Mouse (Mus musculus): ENCODE results near the gene Egfl8. TPM values are rescaled to one million over a fixed set of nuclear protein-coding genes. Genes with fewer than 3 reads are reported as not detected.
A peak's percentile ranks its signal among the peaks of the same experiment; 100 is the strongest.

Gene Egfl8
- polyA plus RNA-seq, 1 experiment from 2014 or later, result 6.0 TPM

DNA sequence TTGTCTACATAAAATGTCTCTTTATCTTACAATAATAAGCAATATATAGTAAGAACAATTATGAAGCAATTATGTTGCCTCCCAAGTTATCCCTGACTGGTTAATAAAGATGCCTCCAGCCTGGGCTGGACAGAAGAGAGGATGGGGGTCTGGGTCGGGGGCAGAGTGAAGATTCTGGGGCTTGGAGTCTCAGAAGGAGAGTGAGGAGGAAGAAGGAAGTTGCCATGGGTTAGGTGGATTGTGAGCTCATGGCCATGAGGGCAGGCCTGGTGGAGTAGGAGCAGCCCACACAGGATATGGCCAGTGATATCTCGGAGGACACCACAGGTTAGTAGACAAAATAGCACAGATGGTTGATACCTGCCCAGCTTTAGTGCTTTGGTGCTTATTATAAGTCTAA, 42.4 kb upstream of the Egfl8 start:
- no peak overlapping the region for H3K9ac ChIP-seq (replicated peaks; ENCODE audit: low read length)
- WGBS, result 77% methylated on average over 2 of the region's 2 CpGs
- no peak overlapping the region for H3K4me2 ChIP-seq (replicated peaks; ENCODE audit: low read depth, low read length)
- H3K27ac ChIP-seq (ENCODE audit: low read length), result no peak overlapping the region
- no peak overlapping the region for H3K4me3 ChIP-seq (ENCODE audit: low read length)
- peaks cover 22% of the 10 kb centered on the region for H3K27me3 ChIP-seq (ENCODE audit: insufficient read depth, low read length)
- ATAC-seq (ENCODE audit: low FRiP score, low TSS enrichment), result no peak
- H3K36me3 ChIP-seq (ENCODE audit: insufficient read depth, low read length), result peaks cover 9% of the 10 kb centered on the region
- peaks cover 27% of the 10 kb centered on the region for H3K4me1 ChIP-seq (ENCODE audit: insufficient read depth, low read length)
- H3K9me3 ChIP-seq (ENCODE audit: low read length), result no peaks in the 10 kb centered on the region

DNA sequence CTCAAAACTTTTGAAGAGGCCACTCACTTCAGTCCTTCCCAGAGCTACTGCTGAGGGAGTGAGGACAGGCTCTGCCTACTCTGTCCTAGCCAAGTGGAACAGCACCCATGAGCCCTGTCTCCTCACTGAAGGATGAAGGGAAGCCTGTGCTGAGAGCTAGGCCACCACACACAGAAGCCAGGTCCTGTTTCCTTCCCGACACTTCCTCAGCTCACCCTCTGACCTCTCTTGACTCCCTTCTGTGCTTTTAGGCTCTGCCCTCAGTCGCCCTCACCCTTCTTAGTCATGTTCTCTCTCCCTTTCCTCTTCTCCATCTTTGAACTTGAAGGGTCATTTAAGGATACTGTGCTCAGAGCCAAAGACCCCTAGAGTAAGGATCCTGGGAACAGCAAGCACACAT, 41.5 kb upstream of the Egfl8 start:
- no peak for ATAC-seq (ENCODE audit: low FRiP score, low TSS enrichment)
- Histone ChIP-seq H3K27me3 (ENCODE audit: insufficient read depth, low read length) (peaks cover 22% of the 10 kb centered on the region), H3K4me1 (ENCODE audit: insufficient read depth, low read length) (peaks cover 27% of the 10 kb centered on the region), H3K4me3 (ENCODE audit: low read length) (no peak overlapping the region), H3K9me3 (ENCODE audit: low read length) (no peaks in the 10 kb centered on the region), H3K9ac (replicated peaks; ENCODE audit: low read length) (no peak overlapping the region), H3K27ac (ENCODE audit: low read length) (no peak overlapping the region), H3K36me3 (ENCODE audit: insufficient read depth, low read length) (peaks cover 16% of the 10 kb centered on the region), H3K4me2 (replicated peaks; ENCODE audit: low read depth, low read length) (no peak overlapping the region)
- WGBS, result 27% methylated on average over 2 of the region's 2 CpGs

DNA sequence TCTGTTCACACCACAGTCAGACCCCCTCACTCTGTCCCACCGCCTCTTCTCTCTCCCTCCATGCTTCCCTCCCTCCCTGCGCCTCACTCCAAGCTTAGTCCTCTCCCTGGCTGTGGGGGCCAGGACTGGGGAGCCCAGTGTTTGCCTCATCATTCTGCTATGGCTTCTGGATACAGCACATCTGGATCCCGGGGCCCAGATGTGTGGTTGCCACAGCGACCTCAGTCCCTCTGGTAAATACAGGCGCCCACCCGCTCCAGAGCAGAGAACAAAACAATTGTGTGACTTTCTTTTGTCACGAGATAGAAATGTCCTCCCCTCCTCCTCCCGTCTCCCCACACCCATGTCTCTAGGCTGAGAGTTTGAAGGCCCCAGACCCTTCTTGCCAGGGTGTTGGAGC, 40.9 kb upstream of the Egfl8 start:
- Histone ChIP-seq H3K4me3 (ENCODE audit: low read length) (no peak overlapping the region), H3K36me3 (ENCODE audit: insufficient read depth, low read length) (peaks cover 22% of the 10 kb centered on the region), H3K4me2 (replicated peaks; ENCODE audit: low read depth, low read length) (no peak overlapping the region), H3K9me3 (ENCODE audit: low read length) (no peaks in the 10 kb centered on the region), H3K27me3 (ENCODE audit: insufficient read depth, low read length) (peaks cover 21% of the 10 kb centered on the region), H3K27ac (ENCODE audit: low read length) (no peak overlapping the region), H3K4me1 (ENCODE audit: insufficient read depth, low read length) (peaks cover 26% of the 10 kb centered on the region), H3K9ac (replicated peaks; ENCODE audit: low read length) (no peak overlapping the region)
- ATAC-seq (ENCODE audit: low FRiP score, low TSS enrichment), result no peak
- WGBS, result 65% methylated on average over 8 of the region's 8 CpGs

DNA sequence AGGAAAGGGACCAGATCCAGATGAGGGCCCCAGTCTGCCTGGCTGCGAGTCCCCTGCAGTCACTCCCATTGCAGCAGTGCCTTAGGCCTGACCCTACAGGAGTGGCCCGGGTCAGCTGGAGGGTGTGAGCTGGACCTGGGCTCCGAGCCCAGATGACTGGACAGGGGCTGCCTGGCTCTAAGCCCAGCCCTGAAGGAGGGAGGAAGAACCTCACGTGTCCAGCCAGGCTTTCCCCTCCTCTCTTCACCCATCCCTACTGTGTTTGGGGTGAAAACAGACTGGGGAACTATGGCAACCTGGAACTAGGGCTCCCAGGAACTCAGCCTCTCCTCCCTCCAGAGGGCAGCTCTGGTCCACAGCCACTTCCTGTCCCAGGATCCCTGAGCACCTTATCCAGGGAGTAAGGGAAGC, 39.8 kb upstream of the Egfl8 start:
- H3K9ac ChIP-seq (replicated peaks; ENCODE audit: low read length), result no peak overlapping the region
- peaks cover 33% of the 10 kb centered on the region for H3K36me3 ChIP-seq (ENCODE audit: insufficient read depth, low read length)
- 44% methylated on average over 4 of the region's 4 CpGs for WGBS
- no peak overlapping the region for H3K4me3 ChIP-seq (ENCODE audit: low read length)
- H3K4me2 ChIP-seq (replicated peaks; ENCODE audit: low read depth, low read length), result no peak overlapping the region
- ATAC-seq (ENCODE audit: low FRiP score, low TSS enrichment), result peak; percentile 84
- H3K27me3 ChIP-seq (ENCODE audit: insufficient read depth, low read length), result peaks cover 16% of the 10 kb centered on the region
- H3K4me1 ChIP-seq (ENCODE audit: insufficient read depth, low read length), result peaks cover 16% of the 10 kb centered on the region; the same call in 1 of the 2 replicates
- no peaks in the 10 kb centered on the region for H3K9me3 ChIP-seq (ENCODE audit: low read length)
- H3K27ac ChIP-seq (ENCODE audit: low read length), result peak overlapping the region; percentile 68; the same call in 1 of the 2 replicates

DNA sequence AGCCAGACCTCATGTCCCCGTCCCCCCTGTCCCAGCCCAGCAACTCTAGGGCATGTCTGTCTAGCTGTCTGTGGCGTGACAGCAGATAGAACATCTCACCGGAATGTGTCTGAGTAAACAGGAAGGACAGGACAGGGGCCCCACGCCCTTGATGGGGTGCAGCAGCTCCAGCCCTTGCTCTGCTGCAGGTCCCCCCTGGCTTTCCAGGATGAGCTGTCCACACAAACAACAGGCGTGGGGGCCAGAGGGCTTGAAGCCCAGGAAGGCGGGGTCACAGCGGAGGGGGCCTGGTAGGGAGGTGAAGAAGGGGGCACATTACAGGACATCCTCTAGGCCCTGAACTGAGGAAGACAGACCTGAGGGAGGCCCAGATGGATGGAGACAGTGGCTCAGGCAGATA, 39.4 kb upstream of the Egfl8 start:
- Histone ChIP-seq H3K9me3 (ENCODE audit: low read length) (no peaks in the 10 kb centered on the region), H3K27me3 (ENCODE audit: insufficient read depth, low read length) (peaks cover 13% of the 10 kb centered on the region), H3K36me3 (ENCODE audit: insufficient read depth, low read length) (peaks cover 36% of the 10 kb centered on the region), H3K9ac (replicated peaks; ENCODE audit: low read length) (no peak overlapping the region), H3K27ac (ENCODE audit: low read length) (peak overlapping the region; percentile 68; the same call in 1 of the 2 replicates), H3K4me2 (replicated peaks; ENCODE audit: low read depth, low read length) (no peak overlapping the region), H3K4me3 (ENCODE audit: low read length) (no peak overlapping the region), H3K4me1 (ENCODE audit: insufficient read depth, low read length) (peaks cover 12% of the 10 kb centered on the region; the same call in 1 of the 2 replicates)
- ATAC-seq (ENCODE audit: low FRiP score, low TSS enrichment), result peak; percentile 13
- WGBS, result 64% methylated on average over 7 of the region's 7 CpGs

DNA sequence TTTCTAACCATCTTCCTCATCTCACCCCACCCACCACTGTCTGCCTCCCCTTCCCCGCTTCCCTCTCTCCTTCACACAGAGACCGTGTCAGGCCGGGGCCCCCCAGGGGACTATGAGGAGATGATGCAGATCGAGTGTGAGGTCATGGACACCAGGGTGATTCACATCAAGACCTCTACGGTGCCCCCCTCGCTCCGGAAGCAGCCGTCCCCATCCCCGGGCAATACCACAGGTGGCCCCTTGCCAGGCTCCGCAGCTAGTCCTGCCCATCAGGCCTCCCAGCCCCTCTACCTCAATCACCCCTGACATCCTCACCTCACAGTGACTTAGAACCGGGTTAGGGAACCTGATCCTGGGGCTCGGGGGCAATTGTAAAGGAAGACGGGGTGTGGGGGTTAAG, 38.6 kb upstream of the Egfl8 start:
- no peaks in the 10 kb centered on the region for H3K9me3 ChIP-seq (ENCODE audit: low read length)
- peaks cover 6% of the 10 kb centered on the region; the same call in 1 of the 2 replicates for H3K27me3 ChIP-seq (ENCODE audit: insufficient read depth, low read length)
- peaks cover 12% of the 10 kb centered on the region; the same call in 1 of the 2 replicates for H3K4me1 ChIP-seq (ENCODE audit: insufficient read depth, low read length)
- H3K4me3 ChIP-seq (ENCODE audit: low read length), result no peak overlapping the region
- no peak overlapping the region for H3K4me2 ChIP-seq (replicated peaks; ENCODE audit: low read depth, low read length)
- 87% methylated on average over 13 of the region's 13 CpGs for WGBS
- peaks cover 40% of the 10 kb centered on the region for H3K36me3 ChIP-seq (ENCODE audit: insufficient read depth, low read length)
- H3K9ac ChIP-seq (replicated peaks; ENCODE audit: low read length), result no peak overlapping the region
- ATAC-seq (ENCODE audit: low FRiP score, low TSS enrichment), result no peak
- H3K27ac ChIP-seq (ENCODE audit: low read length), result no peak overlapping the region

DNA sequence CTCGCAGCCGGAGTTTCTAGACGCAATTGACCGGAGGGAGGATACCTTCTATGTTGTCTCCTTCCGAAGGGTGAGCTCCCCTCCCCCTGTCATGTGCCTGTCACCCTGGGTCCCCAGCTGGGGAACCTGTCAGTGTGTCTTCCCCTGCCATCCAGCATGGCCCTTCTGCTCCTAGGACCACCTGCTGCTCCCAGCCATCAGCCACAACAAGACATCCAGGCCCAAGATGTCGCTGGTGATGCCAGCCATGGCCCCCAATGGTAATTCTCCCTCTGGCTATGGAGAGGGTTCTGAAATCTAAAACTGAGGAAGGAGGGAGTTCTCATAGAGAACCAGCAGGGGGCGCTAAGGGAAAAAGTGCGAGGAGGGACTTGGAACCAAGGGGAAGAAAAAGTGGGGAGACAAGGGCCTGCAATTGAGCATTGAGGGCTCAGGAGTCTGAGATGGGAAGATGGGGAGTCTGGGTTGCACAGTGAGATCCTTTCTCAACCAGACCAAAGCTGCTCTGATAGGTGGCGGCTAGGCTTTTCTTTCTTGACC, 38.0 kb upstream of the Egfl8 start:
- peaks cover 12% of the 10 kb centered on the region; the same call in 1 of the 2 replicates for H3K4me1 ChIP-seq (ENCODE audit: insufficient read depth, low read length)
- no peak overlapping the region for H3K9ac ChIP-seq (replicated peaks; ENCODE audit: low read length)
- H3K36me3 ChIP-seq (ENCODE audit: insufficient read depth, low read length), result peaks cover 45% of the 10 kb centered on the region
- 68% methylated on average over 9 of the region's 9 CpGs for WGBS
- ATAC-seq (ENCODE audit: low FRiP score, low TSS enrichment), result no peak
- 0 out of 2 replicates have a peak, but pooled peaks cover under 1% of the 10 kb centered on the region for H3K27me3 ChIP-seq (ENCODE audit: insufficient read depth, low read length)
- no peak overlapping the region for H3K27ac ChIP-seq (ENCODE audit: low read length)
- H3K4me3 ChIP-seq (ENCODE audit: low read length), result no peak overlapping the region
- H3K4me2 ChIP-seq (replicated peaks; ENCODE audit: low read depth, low read length), result no peak overlapping the region
- no peaks in the 10 kb centered on the region for H3K9me3 ChIP-seq (ENCODE audit: low read length)

DNA sequence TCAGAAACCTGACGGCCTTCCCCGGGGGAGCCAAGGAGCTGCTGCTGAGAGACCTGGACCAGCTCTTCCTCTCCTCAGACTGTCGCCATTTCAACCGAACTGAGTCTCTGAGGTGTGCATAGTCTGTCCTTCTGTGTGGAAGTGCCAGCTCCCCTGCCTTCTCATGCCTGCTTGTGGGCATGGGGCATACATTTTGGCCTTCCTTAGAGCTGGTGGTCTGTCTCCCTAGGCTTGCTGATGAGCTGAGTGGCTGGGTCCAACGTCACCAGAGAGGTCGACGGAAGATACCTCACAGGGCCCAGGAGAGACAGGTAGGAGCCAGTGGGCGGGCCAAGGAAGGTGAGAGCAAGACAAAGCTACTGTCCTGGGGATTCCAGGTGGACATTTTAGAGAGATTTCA, 37.2 kb upstream of the Egfl8 start:
- Histone ChIP-seq H3K27ac (ENCODE audit: low read length) (no peak overlapping the region), H3K36me3 (ENCODE audit: insufficient read depth, low read length) (peaks cover 45% of the 10 kb centered on the region), H3K27me3 (ENCODE audit: insufficient read depth, low read length) (no peaks in the 10 kb centered on the region), H3K4me2 (replicated peaks; ENCODE audit: low read depth, low read length) (no peak overlapping the region), H3K9me3 (ENCODE audit: low read length) (no peaks in the 10 kb centered on the region), H3K4me3 (ENCODE audit: low read length) (no peak overlapping the region), H3K9ac (replicated peaks; ENCODE audit: low read length) (no peak overlapping the region), H3K4me1 (ENCODE audit: insufficient read depth, low read length) (peaks cover 20% of the 10 kb centered on the region)
- 95% methylated on average over 8 of the region's 8 CpGs for WGBS
- no peak for ATAC-seq (ENCODE audit: low FRiP score, low TSS enrichment)

DNA sequence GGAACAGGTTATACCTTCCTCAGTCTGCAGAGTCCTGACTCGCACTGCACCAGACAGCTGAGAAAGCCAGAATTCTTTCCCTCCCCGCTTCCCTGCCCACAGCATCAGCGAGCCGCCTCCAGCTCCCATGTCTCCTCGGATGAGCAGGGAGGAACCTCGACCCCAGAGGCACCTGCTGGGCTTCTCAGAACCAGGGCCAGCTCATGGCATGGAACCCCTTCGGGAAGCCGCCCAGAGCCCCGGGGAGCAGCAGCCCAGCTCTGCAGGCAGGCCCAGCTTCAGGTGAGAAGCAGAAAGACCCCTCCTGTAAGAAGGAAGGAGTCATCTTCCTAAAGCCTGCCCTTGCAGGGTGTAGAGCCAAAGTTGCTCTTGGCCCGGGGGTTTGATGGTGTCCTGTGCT, 36.8 kb upstream of the Egfl8 start:
- Histone ChIP-seq H3K36me3 (ENCODE audit: insufficient read depth, low read length) (peaks cover 45% of the 10 kb centered on the region), H3K9ac (replicated peaks; ENCODE audit: low read length) (no peak overlapping the region), H3K27me3 (ENCODE audit: insufficient read depth, low read length) (no peaks in the 10 kb centered on the region), H3K4me2 (replicated peaks; ENCODE audit: low read depth, low read length) (no peak overlapping the region), H3K4me3 (ENCODE audit: low read length) (no peak overlapping the region), H3K9me3 (ENCODE audit: low read length) (no peaks in the 10 kb centered on the region), H3K4me1 (ENCODE audit: insufficient read depth, low read length) (peaks cover 24% of the 10 kb centered on the region), H3K27ac (ENCODE audit: low read length) (no peak overlapping the region)
- ATAC-seq (ENCODE audit: low FRiP score, low TSS enrichment), result no peak
- WGBS, result 82% methylated on average over 10 of the region's 10 CpGs

DNA sequence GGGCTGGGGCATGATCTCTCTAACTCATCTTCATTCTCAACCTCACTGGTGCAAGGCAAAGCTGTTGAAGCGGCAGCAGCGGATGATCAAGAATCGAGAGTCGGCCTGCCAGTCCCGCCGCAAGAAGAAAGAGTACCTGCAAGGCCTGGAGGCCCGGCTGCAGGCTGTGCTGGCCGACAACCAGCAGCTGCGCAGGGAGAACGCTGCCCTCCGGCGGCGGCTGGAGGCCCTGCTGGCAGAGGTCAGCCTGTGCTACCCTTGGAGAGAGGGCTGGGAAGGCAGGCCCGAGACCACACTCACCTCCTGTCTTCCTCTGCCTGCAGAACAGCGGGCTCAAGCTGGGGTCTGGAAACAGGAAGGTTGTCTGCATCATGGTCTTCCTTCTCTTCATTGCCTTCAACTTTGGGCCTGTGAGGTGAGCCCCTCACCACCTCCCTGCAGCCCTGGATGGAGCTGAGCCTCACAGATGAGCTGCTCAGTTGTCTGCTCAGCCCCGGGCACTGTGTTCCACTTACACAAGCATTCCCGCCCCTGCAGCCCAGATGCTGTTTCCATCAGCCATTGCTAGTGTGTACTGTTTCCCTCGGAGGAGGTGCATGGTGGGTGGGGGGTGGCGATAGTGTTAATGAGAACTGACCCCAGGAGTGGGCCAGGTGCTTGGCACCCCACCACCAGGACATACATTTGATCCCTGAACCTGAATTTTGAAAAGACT, 35.9 kb upstream of the Egfl8 start:
- Histone ChIP-seq H3K4me3 (ENCODE audit: low read length) (no peak overlapping the region), H3K36me3 (ENCODE audit: insufficient read depth, low read length) (peaks cover 45% of the 10 kb centered on the region), H3K27me3 (ENCODE audit: insufficient read depth, low read length) (no peaks in the 10 kb centered on the region), H3K9ac (replicated peaks; ENCODE audit: low read length) (no peak overlapping the region), H3K27ac (ENCODE audit: low read length) (no peak overlapping the region), H3K9me3 (ENCODE audit: low read length) (no peaks in the 10 kb centered on the region), H3K4me2 (replicated peaks; ENCODE audit: low read depth, low read length) (no peak overlapping the region), H3K4me1 (ENCODE audit: insufficient read depth, low read length) (peaks cover 25% of the 10 kb centered on the region)
- WGBS, result 51% methylated on average over 19 of the region's 19 CpGs
- ATAC-seq (ENCODE audit: low FRiP score, low TSS enrichment), result no peak
